Mouse (Mus musculus): ENCODE measurements around the gene Gabrr2. TPM values are rescaled to one million over a fixed set of nuclear protein-coding genes. Genes with fewer than 3 reads are reported as not detected.

Gabrr2 gene
- polyA plus RNA-seq (2015; fragmentation: Nextera tagmentation; extraction: Ambion mirVana): 0.20 TPM in 1 of 2 replicates, not detected in the other

DNA sequence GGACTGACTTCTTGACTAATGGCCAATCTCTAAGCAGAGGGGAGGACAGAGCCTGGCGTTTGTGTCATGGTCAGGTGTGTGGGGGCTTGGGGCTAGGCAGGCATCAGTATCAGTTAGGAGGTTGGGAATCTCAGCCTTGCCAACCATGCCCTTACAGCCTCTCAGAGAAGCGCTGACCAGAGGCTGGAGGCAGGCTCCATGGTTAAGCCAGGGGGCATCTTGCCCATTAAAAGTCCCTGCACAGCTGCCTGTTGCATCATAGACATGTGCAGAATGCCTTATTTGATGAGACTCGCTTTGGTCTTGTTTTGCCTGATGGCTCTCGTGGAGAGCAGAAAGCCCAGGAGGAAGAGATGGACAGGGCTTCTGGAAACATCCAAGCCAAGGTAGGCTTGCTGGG lies at the start of gene Gabrr2:
TSS of gene Gabrr2 (plus strand) at position 19 of the 400 bp plus-strand sequence.
- 0 out of 2 replicates have a peak, but pooled peaks cover 2% of the 10 kb centered on the region for H3K4me1 ChIP-seq (replicated peaks; ENCODE audit: insufficient read depth, low read length)
- H3K9me3 ChIP-seq (replicated peaks; ENCODE audit: low read length): no peaks in the 10 kb centered on the region
- no peaks in the 10 kb centered on the region for H3K27me3 ChIP-seq (ENCODE audit: insufficient read depth, low read length)
- no peak within 1 kb of the TSS for H3K4me3 ChIP-seq (replicated peaks; ENCODE audit: low read depth, low read length)
- no peak for TF ChIP-seq CTCF (IDR thresholded peaks at IDR 0.05; ENCODE audit: low read depth)
- H3K4me2 ChIP-seq (ENCODE audit: low read length): no peak within 1 kb of the TSS
- H3K27ac ChIP-seq: no peak within 1 kb of the TSS
- 84% methylated on average over 4 of the region's 4 CpGs for WGBS
- DNase-seq (ENCODE audit: low spot score): no peak
- no peak for ATAC-seq (replicated peaks; ENCODE audit: low FRiP score, low read depth)
- no peaks in the 10 kb centered on the region for H3K36me3 ChIP-seq (ENCODE audit: insufficient read depth, low read length)
- no peak within 1 kb of the TSS for H3K9ac ChIP-seq (ENCODE audit: low read depth, low read length)

DNA sequence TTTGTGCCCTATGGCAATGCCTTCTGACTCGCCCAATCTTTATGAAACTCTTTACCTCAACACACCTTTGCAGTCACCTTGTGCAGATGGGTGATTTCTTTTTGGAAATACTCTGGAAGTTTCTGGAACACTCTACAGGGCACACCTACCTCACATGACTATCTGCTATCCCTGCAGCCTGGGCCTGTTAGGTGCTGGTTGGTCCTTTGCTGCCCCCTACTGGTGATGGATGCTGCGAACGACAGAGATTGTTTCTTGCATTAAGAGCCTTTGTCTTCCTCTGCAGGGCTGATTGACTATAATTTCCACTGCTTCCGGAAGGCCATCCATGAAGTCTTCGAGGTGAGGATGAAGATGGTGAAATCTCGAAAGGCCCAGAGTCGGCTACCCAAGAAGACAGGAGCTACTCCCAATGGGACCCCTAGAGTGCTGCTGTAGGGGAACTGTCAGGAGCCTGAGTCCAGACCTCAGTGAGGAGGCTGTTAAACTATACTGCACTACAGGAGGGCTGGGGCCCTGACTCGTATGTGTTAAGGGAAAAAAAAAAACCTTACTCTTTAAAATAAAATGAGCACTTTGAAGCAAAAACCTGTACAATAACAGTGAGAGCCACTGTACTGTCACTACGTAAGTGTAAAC lies 44.3 kb upstream of the Gabrr2 start:
- no peak overlapping the region for H3K9ac ChIP-seq (ENCODE audit: low read depth, low read length)
- H3K27ac ChIP-seq: no peak overlapping the region
- WGBS: 41% methylated on average over 9 of the region's 9 CpGs
- H3K4me3 ChIP-seq (replicated peaks; ENCODE audit: low read depth, low read length): no peak overlapping the region
- H3K9me3 ChIP-seq (replicated peaks; ENCODE audit: low read length): no peaks in the 10 kb centered on the region
- DNase-seq (ENCODE audit: low spot score) (peak; percentile 90), ATAC-seq (replicated peaks; ENCODE audit: low FRiP score, low read depth) (peak; percentile 43; the same call in 1 of the 2 replicates)
- 0 out of 2 replicates have a peak, but pooled peaks cover under 1% of the 10 kb centered on the region for H3K36me3 ChIP-seq (ENCODE audit: insufficient read depth, low read length)
- no peaks in the 10 kb centered on the region for H3K27me3 ChIP-seq (ENCODE audit: insufficient read depth, low read length)
- H3K4me1 ChIP-seq (replicated peaks; ENCODE audit: insufficient read depth, low read length): no peaks in the 10 kb centered on the region
- TF ChIP-seq CTCF (IDR thresholded peaks at IDR 0.05; ENCODE audit: low read depth): peak; percentile 98
- no peak overlapping the region for H3K4me2 ChIP-seq (ENCODE audit: low read length)

DNA sequence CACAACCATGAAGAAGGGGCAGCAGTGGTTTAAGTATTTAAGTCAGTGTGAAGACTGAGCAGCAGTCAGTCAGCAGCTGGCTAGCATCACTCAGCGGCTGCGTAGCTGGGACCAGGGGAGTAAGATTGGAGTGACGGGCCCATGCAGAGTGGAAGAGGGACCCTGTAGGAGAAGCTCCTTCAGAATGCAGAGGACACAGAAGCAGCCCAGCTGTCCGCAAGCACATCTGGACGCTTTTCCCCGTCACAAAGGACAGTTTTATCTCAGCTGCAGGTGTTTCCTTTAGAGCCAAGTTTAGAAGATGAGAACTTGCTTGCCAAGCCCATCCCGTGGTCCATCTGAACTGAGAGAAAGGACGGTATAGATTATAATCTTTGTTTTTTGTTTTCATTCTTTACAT lies 38.4 kb upstream of the Gabrr2 start:
- no peak overlapping the region for H3K27ac ChIP-seq
- 63% methylated on average over 8 of the region's 8 CpGs for WGBS
- no peaks in the 10 kb centered on the region for H3K27me3 ChIP-seq (ENCODE audit: insufficient read depth, low read length)
- no peaks in the 10 kb centered on the region for H3K4me1 ChIP-seq (replicated peaks; ENCODE audit: insufficient read depth, low read length)
- no peak for TF ChIP-seq CTCF (IDR thresholded peaks at IDR 0.05; ENCODE audit: low read depth)
- no peak overlapping the region for H3K9ac ChIP-seq (ENCODE audit: low read depth, low read length)
- no peak for ATAC-seq (replicated peaks; ENCODE audit: low FRiP score, low read depth)
- no peaks in the 10 kb centered on the region for H3K36me3 ChIP-seq (ENCODE audit: insufficient read depth, low read length)
- no peaks in the 10 kb centered on the region for H3K9me3 ChIP-seq (replicated peaks; ENCODE audit: low read length)
- H3K4me2 ChIP-seq (ENCODE audit: low read length): no peak overlapping the region
- H3K4me3 ChIP-seq (replicated peaks; ENCODE audit: low read depth, low read length): no peak overlapping the region
- no peak for DNase-seq (ENCODE audit: low spot score)

- Histone ChIP-seq H3K9ac (ENCODE audit: low read depth, low read length) (no peak overlapping the region), H3K4me2 (ENCODE audit: low read length) (no peak overlapping the region), H3K9me3 (replicated peaks; ENCODE audit: low read length) (no peaks in the 10 kb centered on the region), H3K4me3 (replicated peaks; ENCODE audit: low read depth, low read length) (no peak overlapping the region), H3K27me3 (ENCODE audit: insufficient read depth, low read length) (no peaks in the 10 kb centered on the region), H3K27ac (no peak overlapping the region), H3K36me3 (ENCODE audit: insufficient read depth, low read length) (no peaks in the 10 kb centered on the region), H3K4me1 (replicated peaks; ENCODE audit: insufficient read depth, low read length) (peaks cover 9% of the 10 kb centered on the region; the same call in 1 of the 2 replicates)
- TF ChIP-seq CTCF (IDR thresholded peaks at IDR 0.05; ENCODE audit: low read depth): no peak
- 91% methylated on average over 7 of the region's 7 CpGs for WGBS
- ATAC-seq (replicated peaks; ENCODE audit: low FRiP score, low read depth) (no peak), DNase-seq (ENCODE audit: low spot score) (no peak)
Observed at GRCm38 (mm10) chr4:33029104-33029503, 33.7 kb upstream of the Gabrr2 start.

DNA sequence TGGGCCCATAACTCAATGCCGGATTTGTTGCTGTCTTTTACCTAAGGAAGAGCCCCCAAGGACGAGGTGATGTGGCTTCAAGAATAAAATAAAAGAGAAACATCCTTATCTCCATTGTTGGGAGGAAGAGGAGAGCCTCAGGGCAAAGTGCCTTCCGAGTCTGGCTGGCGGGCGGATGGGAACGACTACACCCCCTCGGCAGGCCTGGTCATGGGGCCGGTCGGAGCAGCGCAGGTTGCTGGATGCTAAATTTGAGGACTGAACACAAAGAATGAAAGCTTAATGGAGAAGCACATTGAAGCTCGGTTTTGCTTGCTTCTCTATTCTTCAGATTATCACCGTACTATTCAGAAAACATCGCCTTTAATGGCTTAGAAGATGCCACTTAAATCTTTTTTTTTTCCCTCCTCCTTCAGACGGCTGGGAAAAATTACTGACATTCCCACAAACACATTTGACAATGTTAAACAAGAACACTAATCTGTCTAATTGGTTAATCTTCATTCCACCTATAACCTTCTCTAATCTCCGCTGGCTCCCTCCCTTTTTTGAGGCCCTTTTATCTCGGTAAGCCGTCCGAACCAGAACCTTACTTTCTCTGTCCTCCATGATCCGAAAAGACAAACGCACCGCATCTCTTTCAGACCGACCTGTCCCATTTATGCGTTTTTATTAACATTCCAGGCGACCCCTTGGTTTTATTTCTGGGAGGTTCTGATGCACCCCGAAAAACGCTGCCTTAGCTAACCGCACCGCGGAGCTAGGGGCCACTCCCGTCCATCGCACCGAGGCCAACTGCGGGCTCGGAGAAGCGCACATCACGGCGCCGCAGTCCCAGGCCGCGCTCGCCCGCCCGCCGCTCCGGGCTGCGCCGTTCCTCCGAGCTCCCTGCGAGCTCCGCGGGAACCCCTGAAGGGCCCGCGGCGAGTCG lies 32.3 kb upstream of the Gabrr2 start:
- Histone ChIP-seq H3K9ac (ENCODE audit: low read depth, low read length) (peak overlapping the region; percentile 93), H3K4me2 (ENCODE audit: low read length) (peak overlapping the region; percentile 65), H3K4me1 (replicated peaks; ENCODE audit: insufficient read depth, low read length) (peaks cover 9% of the 10 kb centered on the region; the same call in 1 of the 2 replicates), H3K36me3 (ENCODE audit: insufficient read depth, low read length) (no peaks in the 10 kb centered on the region), H3K27me3 (ENCODE audit: insufficient read depth, low read length) (no peaks in the 10 kb centered on the region), H3K27ac (peak overlapping the region; percentile 93), H3K9me3 (replicated peaks; ENCODE audit: low read length) (no peaks in the 10 kb centered on the region), H3K4me3 (replicated peaks; ENCODE audit: low read depth, low read length) (peak overlapping the region; percentile 83)
- TF ChIP-seq CTCF (IDR thresholded peaks at IDR 0.05; ENCODE audit: low read depth): no peak
- peak; percentile 49 for DNase-seq (ENCODE audit: low spot score)
- WGBS: 3% methylated on average over 55 of the region's 55 CpGs
- ATAC-seq (replicated peaks; ENCODE audit: low FRiP score, low read depth): peak; percentile 63
